Mouse (Mus musculus) liver, embryonic 14.5 days (tissue): ENCODE measurements around the gene Rsl24d1.

ENCODE experiments used
- CTCF ChIP-seq: IDR thresholded peaks from 2 replicates; pipeline ENCODE4 v1.5.1; 2016; ENCODE audit warnings: antibody characterized with exemption, low read depth, control low read depth
- EP300 ChIP-seq: IDR thresholded peaks from 2 replicates; pipeline ENCODE4 v1.6.1; 2016; ENCODE audit warnings: antibody characterized with exemption, low read depth

DNA sequence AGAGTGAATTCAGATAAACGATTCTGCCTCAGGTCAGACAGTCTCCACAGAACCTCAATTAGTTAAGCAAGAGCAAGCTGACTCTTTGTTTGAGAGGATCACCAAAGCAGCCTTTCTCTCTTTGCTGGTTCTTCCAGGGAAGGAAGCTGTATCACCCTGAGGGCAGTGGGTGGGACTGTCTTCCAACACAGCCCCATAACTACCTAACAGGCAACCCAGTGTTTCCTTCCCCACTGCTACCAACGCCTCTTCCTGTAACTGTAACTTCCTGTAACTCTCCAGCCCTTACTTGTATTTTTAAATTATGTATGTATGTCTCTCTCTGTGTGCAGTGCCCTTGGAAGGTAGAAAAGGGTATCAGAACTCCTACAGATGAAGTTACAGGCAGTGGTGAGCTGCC is 14.2 kb downstream of the Rsl24d1 start:
- TF ChIP-seq CTCF (no peak), EP300 (no peak)
